Mouse (Mus musculus): ENCODE results near the gene Tspan5. TPM values are rescaled to one million over a fixed set of nuclear protein-coding genes. Genes with fewer than 3 reads are reported as not detected.

Tspan5 gene
- total RNA-seq, 2 experiments from 2014 or later, result 260 to 264 TPM

GRCm38 (mm10) chr3:138796583-138796982, 54.6 kb downstream of the Tspan5 start:
- intact Hi-C loops (cut with DNase I), result no loop called here
- DNase-seq (ENCODE audit: low spot score in 2 of 2), result no peak

DNA sequence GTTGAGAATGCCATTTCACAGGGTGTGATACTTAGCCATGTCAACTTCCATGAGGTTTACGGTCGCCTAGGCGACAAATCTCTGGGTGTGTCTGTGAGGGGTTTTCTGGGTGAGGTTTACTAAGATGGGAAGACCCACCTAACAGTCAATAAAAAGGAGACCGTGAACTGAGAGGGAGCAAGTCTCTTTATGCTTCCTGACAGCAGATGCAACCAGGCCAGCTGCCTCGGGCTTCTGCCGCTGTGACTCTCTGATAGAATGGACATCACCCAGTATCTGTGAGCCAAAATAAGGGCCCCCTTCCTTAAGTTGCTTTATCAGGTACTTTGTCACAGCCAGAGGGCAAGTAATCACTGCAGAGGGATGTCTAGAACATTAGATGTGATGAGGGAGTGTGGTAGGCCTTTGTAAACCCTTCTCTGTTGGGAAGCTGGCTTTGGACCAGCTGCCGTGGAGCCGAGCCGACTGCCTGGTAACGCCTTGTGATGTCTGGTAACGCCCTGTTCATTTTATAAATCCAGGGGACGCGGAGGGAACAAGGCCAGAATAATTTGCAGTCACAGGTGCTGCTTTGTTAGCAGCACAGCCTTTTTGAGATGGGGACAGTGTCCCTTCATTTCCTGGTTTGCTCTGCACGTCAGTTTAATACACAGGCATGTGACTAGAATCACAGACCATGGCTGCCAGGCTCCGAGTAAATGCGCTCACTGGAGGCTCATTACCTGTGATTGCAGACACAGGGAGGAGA, 58.8 kb downstream of the Tspan5 start:
- intact Hi-C loops (cut with DNase I), result loop anchor here (5.0 kb wide), 2 partner anchors 51 to 106 kb away; no protein-coding TSS in a partner anchor
- peak; percentile 48 to 52 for DNase-seq (ENCODE audit: low spot score in 2 of 2)

GRCm38 (mm10) chr3:138801661-138802060, 59.7 kb downstream of the Tspan5 start:
- no peak for DNase-seq (ENCODE audit: low spot score in 2 of 2)
- intact Hi-C loops (cut with DNase I), result loop anchor here (2.0 to 5.0 kb wide), 3 partner anchors 33 to 106 kb away; no protein-coding TSS in a partner anchor

- intact Hi-C loops (cut with DNase I), result loop anchor here (2.0 to 5.0 kb wide), 3 partner anchors 32 to 104 kb away; no protein-coding TSS in a partner anchor
- peak in 1 of 2 experiments; percentile 88 for DNase-seq (ENCODE audit: low spot score in 2 of 2)
Measured at GRCm38 (mm10) chr3:138802722-138803443, 60.9 kb downstream of the Tspan5 start.

DNA sequence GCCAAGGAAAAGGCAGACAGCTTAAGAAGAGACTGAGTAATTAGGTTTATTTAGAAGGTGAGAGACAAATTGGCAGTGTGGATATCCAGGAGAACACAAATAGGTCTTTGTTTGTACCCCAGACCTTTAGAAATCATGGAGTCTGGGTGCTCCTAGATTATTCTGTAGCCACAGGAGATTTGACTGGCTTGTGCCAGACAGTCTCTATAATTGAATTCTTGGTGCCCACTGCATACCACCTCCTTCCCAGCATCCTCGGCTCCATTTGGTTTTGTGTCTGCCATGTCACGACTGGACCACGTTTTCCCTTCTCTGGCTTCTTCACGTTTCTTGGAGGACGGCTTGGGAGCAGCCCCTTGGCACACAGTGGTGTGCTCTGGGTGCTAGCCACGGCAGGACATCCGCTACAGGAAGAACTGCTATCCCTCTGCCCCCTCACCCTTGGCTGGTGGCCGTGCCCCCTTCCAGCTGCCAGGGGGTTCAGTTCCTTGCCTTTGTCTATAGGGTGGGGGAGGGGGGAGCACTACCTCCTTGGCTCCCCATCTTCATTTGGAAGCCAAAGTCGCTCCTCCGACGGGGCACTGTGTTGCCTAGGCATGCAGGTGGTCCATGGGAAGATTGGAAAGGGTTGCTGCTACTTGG, 61.6 kb downstream of the Tspan5 start:
- DNase-seq (ENCODE audit: low spot score in 2 of 2), result no peak
- intact Hi-C loops (cut with DNase I), result loop anchor here (2.0 to 5.0 kb wide), 3 partner anchors 31 to 104 kb away; no protein-coding TSS in a partner anchor

GRCm38 (mm10) chr3:138804104-138805048, 62.4 kb downstream of the Tspan5 start:
- DNase-seq (ENCODE audit: low spot score in 2 of 2), result no peak
- intact Hi-C loops (cut with DNase I), result loop anchor here (5.0 kb wide), 2 partner anchors 48 to 103 kb away; no protein-coding TSS in a partner anchor

GRCm38 (mm10) chr3:138807795-138808194, 65.8 kb downstream of the Tspan5 start:
- intact Hi-C loops (cut with DNase I), result no loop called here
- DNase-seq (ENCODE audit: low spot score in 2 of 2), result no peak

DNA sequence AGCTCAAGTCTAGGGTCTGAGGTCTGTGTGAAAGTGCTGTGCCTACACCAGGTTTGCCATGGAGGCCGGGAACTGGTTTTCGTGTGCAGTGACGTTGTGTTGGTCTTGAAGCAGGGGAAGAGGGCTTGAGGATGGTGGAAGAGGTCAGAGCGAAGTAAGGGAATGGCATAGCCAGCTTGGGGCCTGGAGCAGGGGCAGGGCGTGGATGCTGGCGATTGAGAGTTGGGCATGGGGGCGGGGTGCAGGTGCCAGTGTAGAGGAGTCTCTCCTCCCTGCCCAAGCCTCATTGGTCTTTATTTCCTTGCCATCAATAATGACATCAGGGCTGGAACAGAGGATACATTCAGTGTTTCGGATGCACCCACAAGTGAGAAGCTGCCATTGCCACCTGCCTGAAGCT, 67.5 kb downstream of the Tspan5 start:
- intact Hi-C loops (cut with DNase I), result no loop called here
- DNase-seq (ENCODE audit: low spot score in 2 of 2), result no peak

- no peak for DNase-seq (ENCODE audit: low spot score in 2 of 2)
- intact Hi-C loops (cut with DNase I), result no loop called here
Measured at GRCm38 (mm10) chr3:138812565-138812964, 70.6 kb downstream of the Tspan5 start.

DNA sequence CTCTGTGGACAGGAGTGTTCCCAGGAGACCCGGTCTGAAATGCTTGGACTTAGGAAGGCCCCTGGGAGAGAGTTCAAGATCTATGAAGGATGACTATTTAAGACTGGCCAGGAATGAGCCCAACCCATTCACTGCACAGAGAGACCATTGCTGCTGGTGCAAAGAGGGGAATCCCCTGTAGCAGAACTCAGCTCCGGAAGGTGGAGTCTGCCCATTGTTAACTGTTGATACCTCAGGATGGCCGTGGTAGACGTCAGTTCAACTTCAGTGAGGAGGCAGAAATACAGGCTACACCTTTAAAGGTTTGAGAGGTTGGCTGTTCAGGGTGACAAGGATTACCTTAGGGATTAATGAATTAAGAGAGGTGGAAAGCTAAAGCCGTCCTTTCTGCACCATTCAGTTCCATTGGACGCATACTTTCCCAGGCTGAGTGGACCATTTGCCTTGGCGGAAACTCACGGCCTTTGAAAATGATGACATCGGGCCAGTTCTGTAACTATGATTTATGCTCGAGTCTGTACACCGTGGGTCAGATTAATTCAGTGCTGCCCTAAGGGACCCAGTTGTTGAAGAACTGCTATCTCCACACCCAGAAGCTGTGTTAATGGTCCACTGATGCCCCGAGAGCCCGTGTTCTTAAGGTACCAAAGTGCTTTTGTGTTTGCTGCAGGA, 71.3 kb downstream of the Tspan5 start:
- no peak for DNase-seq (ENCODE audit: low spot score in 2 of 2)
- intact Hi-C loops (cut with DNase I), result no loop called here

DNA sequence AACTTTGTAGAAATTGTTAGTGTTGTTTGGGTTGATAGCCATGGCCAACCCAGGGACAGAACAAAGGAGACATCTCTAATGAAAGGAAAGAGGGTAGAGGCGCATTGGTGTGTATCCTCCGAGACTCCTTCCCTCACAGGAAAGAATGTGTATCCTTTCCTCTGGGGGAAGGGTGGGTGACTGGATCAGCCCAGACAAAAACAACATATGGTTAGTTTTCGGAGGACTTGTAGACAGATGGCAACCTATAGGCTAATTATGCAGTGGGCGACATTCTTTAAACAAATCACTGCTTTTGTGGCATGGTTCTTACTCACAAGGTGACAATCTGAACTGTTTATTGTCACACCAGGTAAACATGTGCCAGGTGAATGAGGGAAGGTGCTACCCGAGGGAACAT, 72.5 kb downstream of the Tspan5 start:
- DNase-seq (ENCODE audit: low spot score in 2 of 2), result peak in 1 of 2 experiments; percentile 71
- intact Hi-C loops (cut with DNase I), result no loop called here

- intact Hi-C loops (cut with DNase I), result no loop called here
- no peak for DNase-seq (ENCODE audit: low spot score in 2 of 2)
Measured at GRCm38 (mm10) chr3:138815127-138815837, 73.3 kb downstream of the Tspan5 start.

GRCm38 (mm10) chr3:138816888-138817656, 75.1 kb downstream of the Tspan5 start:
- intact Hi-C loops (cut with DNase I), result no loop called here
- no peak for DNase-seq (ENCODE audit: low spot score in 2 of 2)

DNA sequence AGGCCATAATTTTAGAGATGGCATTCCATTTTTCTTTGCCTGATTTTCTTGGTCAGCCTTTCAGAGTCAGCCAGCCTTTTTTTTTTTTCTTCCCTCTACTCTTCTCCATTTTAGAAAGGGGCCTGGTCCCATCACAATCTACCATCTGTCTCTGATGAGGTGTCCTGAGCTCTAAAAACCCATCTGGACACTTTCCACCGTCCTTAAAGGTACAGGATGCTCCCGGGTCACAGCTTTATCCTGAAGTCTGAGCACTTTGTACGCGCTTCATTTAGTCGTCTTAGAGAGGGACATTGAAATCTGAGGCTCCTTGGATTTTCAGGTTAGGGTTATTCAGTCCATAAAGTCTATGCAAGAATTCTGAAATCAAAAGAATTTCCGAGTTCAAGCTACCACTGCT, 77.9 kb downstream of the Tspan5 start:
- intact Hi-C loops (cut with DNase I), result no loop called here
- DNase-seq (ENCODE audit: low spot score in 2 of 2), result no peak

- intact Hi-C loops (cut with DNase I), result no loop called here
- DNase-seq (ENCODE audit: low spot score in 2 of 2), result no peak
Measured at GRCm38 (mm10) chr3:138820296-138820695, 78.3 kb downstream of the Tspan5 start.

GRCm38 (mm10) chr3:138821886-138822445, 80.0 kb downstream of the Tspan5 start:
- DNase-seq (ENCODE audit: low spot score in 2 of 2), result no peak
- intact Hi-C loops (cut with DNase I), result no loop called here

GRCm38 (mm10) chr3:138823857-138824256, 81.9 kb downstream of the Tspan5 start:
- intact Hi-C loops (cut with DNase I), result no loop called here
- no peak for DNase-seq (ENCODE audit: low spot score in 2 of 2)
